Mouse (Mus musculus) forebrain, embryonic 11.5 days (tissue): ENCODE data around the gene Cldn34c2. TPM values are rescaled to one million over a fixed set of nuclear protein-coding genes. Genes with fewer than 3 reads are reported as not detected.
"Not testable (repeated sequence)": the region's sequence is repeated elsewhere in the genome, so short reads cannot be mapped to it uniquely, and the experiment has no call there.

Experiments used
- ATAC-seq: fragments of 200-750 bp; cut with Nextera tagmentation; replicated peaks from 2 replicates; pipeline ENCODE4 v1.8.0; 2017; ENCODE audit warnings: moderate TSS enrichment; ENCODE audit not compliant: low FRiP score
- DNase-seq: peaks from one replicate; pipeline ENCODE4 v3.0.0-alpha.2; 2017; ENCODE audit warnings: low spot score
- H3K27ac ChIP-seq: fragments of 300-500 bp; sonication (generic); 2 replicates; pipeline ENCODE4 v1.5.1; 2014; ENCODE audit warnings: low read depth, low read length
- H3K27me3 ChIP-seq: fragments of 300-500 bp; sonication (generic); 2 replicates; pipeline ENCODE4 v1.6.1; 2014; ENCODE audit warnings: mild to moderate bottlenecking, low read length, mixed read lengths; ENCODE audit not compliant: control insufficient read depth, insufficient read depth
- H3K36me3 ChIP-seq: fragments of 300-500 bp; sonication (generic); 2 replicates; pipeline ENCODE4 v1.6.1; 2014; ENCODE audit warnings: mild to moderate bottlenecking, low read length, moderate library complexity, mixed read lengths; ENCODE audit not compliant: control insufficient read depth, insufficient read depth
- H3K4me1 ChIP-seq: fragments of 300-500 bp; sonication (generic); replicated peaks from 2 replicates; pipeline ENCODE4 v1.6.1; 2014; ENCODE audit warnings: low read length, mixed read lengths; ENCODE audit not compliant: control insufficient read depth, insufficient read depth
- H3K4me2 ChIP-seq: fragments of 300-500 bp; sonication (generic); 2 replicates; pipeline ENCODE4 v1.6.1; 2014; ENCODE audit warnings: low read depth, mild to moderate bottlenecking, low read length, moderate library complexity, mixed read lengths; ENCODE audit not compliant: severe bottlenecking
- H3K4me3 ChIP-seq: fragments of 300-500 bp; sonication (generic); 2 replicates; pipeline ENCODE4 v1.5.1; 2014; ENCODE audit warnings: low read depth, low read length
- H3K9ac ChIP-seq: fragments of 300-500 bp; sonication (generic); 2 replicates; pipeline ENCODE4 v1.6.1; 2014; ENCODE audit warnings: low read length
- H3K9me3 ChIP-seq: fragments of 300-500 bp; sonication (generic); 2 replicates; pipeline ENCODE4 v1.6.1; 2016; ENCODE audit warnings: low read length, mixed read lengths; ENCODE audit not compliant: control insufficient read depth
- WGBS: fragments of 180-500 bp; shearing (Covaris S2); extraction: QIAGEN DNeasy Blood & Tissue Kit; methylation state at CpG from one replicate; pipeline ENCODE4 v1.1.7; 2014; 5-methylcytosine and 5-hydroxymethylcytosine counted together
- polyA plus RNA-seq: library from polyadenylated mRNA; unstranded; fragments of >200 nt; fragmentation: Nextera tagmentation; extraction: Ambion mirVana; gene quantifications from 2 replicates; pipeline ENCODE4 v1.2.1, GENCODE M21; 2014

Gene Cldn34c2
- not detected in 2 replicates for polyA plus RNA-seq

DNA sequence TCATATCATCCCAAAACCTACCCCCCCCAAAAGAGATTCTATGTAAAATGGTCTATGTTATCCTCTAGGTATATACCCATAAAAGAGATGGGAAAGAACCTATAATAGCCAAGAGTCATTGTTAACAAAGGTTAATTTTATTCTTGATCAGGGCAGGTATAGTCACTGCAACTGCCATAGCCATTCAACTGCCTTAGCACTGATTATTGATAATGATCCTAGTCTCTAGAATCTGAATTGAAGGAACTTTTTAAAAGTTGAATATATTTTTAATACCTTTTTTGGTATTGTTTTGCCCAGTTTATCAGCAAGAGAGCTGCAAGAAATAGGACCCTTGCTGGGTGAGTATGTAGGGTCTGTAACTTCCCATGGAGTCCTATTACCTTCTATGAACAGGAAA is at the start of gene Cldn34c2:
Cldn34c2 (plus strand) TSS at position 301 of the 400 bp plus-strand sequence.
- not testable (repeated sequence) for H3K4me2 ChIP-seq, H3K4me1 ChIP-seq, H3K36me3 ChIP-seq, H3K27ac ChIP-seq, H3K9me3 ChIP-seq, DNase-seq, H3K4me3 ChIP-seq, H3K9ac ChIP-seq, ATAC-seq, H3K27me3 ChIP-seq

DNA sequence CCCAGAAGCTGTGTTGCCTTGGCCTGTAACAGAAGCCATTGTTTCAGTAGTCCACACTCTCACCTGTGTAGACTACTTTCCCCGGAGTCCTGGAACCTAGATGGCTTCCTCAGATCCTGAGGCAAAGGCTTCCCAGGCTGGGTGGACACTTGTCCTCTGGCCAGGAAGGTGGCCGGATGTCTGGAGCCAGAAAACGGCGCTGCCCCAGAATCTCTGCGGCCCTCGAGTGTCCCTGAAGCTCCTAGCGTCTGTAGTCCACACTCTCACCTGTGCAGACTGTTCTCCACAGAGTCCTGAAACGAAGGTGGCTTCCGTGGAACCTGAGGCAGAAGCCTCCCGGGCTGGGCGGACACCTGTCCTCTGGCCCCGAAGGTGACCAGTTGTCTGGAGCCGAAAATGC is 30.1 kb upstream of the Cldn34c2 start:
- WGBS: 89% methylated on average over 13 of the region's 13 CpGs
- not testable (repeated sequence) for H3K9me3 ChIP-seq, ATAC-seq, H3K4me1 ChIP-seq, DNase-seq, H3K27ac ChIP-seq, H3K4me3 ChIP-seq, H3K27me3 ChIP-seq, H3K9ac ChIP-seq, H3K4me2 ChIP-seq, H3K36me3 ChIP-seq

DNA sequence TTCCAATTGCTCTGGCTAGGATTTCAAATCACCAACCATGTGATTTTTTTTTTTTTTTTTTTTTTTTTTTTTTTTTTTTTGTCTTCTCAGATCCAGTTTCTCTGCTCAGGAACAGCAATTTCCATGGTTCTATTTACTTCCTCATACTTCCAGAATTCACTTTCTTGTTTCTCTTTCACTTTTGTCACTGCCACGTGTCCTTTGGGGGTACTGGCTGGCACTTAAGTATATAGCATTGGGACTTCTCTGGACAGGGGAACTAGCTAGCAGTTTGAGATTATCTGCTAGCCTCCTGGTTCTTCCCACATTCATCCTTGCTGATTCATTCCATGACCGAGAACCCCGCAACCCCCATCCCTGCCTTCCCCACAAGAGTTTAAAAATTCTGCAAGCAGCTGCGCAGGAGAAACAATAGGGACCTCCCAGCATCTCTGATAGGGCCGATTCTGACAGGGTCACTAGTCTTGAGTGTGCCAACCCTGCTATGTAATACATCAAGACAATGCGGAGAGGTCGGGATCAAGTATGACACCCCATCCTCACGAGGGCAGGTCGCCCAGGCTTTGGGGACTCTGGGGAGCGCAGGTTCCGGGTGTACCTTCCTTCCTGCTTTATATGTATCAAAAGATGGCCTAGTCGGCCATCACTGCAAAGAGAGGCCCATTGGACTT is 30.8 kb downstream of the Cldn34c2 start:
- H3K4me1 ChIP-seq, H3K27me3 ChIP-seq, H3K4me2 ChIP-seq, H3K36me3 ChIP-seq, H3K4me3 ChIP-seq, DNase-seq, H3K9me3 ChIP-seq, H3K27ac ChIP-seq, H3K9ac ChIP-seq: not testable (repeated sequence)
- ATAC-seq: peak; percentile 49; the same call in 1 of the 2 replicates
- WGBS: 96% methylated on average over 8 of the region's 12 CpGs

Other genes with a start within 250 kb of the Cldn34c2 start
- not detected in 2 replicates for gene Gm17467, start 123.1 kb downstream of the Cldn34c2 start, polyA plus RNA-seq
- gene Cldn34c3, start 212.0 kb downstream of the Cldn34c2 start, polyA plus RNA-seq: not detected in 2 replicates